Mouse (Mus musculus) spleen, postnatal 4 days (tissue): Measurements from ENCODE around the gene Abcb11.
"Not testable (repeated sequence)": the region's sequence is repeated elsewhere in the genome, so short reads cannot be mapped to it uniquely, and the experiment has no call there.

Experiments
- DNase-seq, 2 experiments: peaks; one replicate each; pipeline ENCODE4 v3.0.0; 2022; ENCODE audit warnings: low spot score in 2 of 2

Abcb11 gene

DNA sequence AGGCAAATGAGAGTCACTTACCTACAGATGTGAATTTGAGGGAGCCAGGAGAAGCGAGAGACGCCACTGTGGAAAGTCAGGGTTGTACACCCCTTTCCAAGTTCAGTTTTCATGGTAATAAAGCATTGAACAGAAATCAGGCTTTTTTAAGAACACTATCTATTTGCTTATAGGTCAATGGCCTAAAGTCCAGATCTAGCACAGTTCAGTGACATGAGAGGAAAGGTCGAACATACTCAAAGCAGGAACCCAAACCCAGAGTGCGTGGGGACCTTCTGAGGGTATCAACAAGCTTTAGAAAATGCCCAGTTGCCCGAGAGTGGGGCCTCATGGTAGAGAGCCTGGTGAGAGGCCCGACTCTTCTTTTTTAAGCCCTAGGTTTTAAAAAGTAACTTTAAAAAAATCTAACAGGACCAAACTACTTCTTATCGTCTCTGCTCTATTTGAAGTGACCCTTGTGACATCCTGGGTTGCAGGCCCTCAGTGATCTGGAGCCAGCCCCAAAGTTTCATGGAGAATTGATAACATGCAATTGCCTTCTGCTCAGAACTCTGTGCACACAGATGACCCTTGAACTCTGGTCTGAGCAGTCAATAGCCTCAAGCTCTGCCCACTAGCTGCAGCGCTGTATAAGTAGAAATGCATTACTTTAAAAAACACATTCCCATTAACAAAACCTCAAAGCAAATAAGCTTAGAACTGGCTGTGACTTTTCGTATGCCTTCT, at the start of gene Abcb11:
Abcb11 (minus strand) TSS at position 121 of the 726 bp plus-strand sequence.
- DNase-seq, result no peak

DNA sequence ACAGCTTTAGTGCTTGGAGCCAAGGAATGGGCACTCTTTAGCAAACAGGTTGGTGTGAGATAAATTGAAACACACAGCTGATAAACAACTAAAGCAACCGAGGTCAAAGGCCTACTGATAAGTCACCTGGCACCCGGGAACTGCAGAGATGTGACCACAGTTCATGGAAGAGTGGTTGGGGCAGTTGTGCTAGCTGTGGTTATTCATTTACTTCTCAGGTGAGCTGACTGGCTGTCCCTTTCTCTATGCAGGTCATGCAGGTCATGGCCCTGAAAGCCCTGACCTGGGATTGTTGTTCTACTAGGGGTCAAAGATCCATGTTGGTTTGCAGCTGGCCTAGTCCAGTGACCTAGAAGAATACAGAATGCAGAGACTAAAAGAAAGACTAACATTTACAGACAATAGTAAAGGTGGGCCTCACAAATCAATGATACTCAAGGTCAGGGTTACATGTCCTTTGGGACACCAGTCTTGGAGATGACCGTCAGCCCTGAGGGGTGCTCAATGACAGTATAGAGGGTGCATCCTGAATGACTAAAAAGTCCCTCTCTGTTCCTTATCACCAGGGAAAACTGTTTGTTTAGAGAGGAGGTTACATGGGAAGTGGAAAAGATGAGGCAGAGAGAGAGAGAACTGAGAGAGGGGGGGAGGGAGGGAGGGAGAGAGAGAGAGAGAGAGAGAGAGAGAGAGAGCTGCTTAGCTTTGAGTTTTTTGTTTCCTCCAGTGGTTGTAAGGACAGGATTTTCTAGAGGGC, 43.9 kb upstream of the Abcb11 start:
- no peak for DNase-seq

DNA sequence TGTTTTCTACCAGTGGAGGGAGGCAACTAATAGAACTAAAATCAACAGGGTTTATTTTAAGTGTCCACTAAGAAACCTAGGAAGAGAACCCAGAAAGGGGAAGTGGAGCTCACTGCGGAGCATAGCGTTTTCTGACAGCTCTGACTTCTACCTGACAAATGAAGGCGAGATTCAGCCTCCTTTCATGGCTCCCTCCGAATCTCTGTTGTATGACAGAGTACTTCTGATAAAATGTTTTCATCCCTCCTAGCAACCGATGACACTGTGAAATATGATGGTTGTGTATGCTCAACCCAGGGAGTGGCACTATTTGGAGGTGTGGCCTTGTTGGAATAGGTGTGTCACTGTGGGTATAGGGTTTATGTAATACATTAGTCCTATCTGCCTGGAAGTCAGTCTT, 40.4 kb upstream of the Abcb11 start:
- DNase-seq, result no peak

DNA sequence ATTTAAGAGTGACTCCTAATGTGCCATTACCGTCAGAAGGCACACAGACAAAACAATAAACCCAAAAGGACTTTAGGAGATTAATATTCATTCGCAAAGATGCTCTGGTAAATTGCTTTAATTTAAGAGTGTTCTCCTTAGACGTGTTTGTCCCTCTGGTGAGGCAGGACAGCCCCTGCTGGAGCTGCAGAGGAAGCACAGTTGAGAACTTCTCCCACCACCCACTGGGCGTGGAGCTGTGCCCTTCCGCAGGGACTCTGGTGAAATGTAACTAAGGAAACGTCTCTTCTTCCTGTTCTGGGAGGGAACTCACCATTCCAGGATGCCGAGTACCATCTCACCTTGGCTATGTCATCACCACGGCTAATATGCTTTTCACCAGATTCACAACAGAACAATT, 39.3 kb upstream of the Abcb11 start:
- peak in 1 of 2 experiments; percentile 20 for DNase-seq

DNA sequence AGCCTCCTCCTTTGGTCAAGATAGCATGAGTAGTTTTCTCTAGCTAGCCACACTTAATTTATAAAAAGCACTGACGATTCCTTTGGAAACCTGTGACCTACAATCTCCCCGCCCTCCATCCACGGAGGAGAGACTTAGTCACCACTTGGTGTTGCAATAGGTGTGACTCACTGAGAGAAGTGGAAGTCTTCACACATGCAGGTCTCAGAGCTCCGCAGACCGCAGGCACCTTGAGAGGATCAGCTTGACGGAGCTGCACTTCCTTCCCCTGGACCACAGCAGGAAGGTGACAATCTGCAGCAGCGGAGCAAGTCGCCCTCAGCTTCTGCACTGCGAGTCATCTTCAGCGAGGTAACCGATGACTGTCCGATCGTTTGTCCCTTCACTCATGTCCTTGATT, 37.9 kb upstream of the Abcb11 start, which contains the start of gene Dhrs9:
Dhrs9 (plus strand) TSS at position 165 of the 400 bp plus-strand sequence.
- peak; percentile 24 to 63 for DNase-seq

DNA sequence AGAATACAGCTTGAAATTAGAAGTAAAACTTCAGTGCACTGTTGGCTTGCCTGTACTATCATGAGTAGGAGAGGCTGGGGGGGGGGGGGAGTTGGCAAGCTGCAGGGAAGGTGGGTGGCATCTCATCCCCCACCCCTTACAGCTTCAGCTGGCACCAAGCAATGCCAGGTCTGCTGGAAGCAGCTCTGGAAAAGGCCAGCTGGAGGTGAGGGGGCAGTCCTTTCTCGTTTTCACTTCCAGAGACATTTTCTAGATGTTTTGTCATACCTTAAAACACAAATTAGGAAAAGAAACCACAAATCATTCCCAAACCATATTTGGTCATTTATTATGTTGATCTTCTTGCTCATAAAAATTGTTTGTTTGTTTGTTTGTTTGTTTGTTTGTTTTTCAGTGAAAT, 37.4 kb upstream of the Abcb11 start:
- DNase-seq, result no peak

DNA sequence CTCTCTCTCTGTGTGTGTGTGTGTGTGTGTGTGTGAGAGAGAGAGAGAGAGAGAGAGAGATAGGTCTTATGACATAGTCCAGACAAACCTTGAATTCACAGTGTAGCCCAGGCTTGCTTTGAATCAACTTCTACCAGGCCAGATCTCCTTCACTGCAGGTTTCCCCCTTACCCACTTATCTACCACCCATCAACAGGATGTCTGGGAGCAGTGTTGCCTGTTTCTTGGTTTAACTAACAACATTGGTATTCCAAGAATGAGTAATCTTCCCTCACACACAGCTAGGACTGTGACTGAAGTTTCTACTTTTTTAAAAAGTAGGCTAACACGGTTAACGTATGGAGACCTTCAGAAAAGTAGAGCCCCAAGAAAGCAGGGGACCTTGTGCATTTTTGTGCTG, 34.4 kb upstream of the Abcb11 start:
- DNase-seq, result no peak

DNA sequence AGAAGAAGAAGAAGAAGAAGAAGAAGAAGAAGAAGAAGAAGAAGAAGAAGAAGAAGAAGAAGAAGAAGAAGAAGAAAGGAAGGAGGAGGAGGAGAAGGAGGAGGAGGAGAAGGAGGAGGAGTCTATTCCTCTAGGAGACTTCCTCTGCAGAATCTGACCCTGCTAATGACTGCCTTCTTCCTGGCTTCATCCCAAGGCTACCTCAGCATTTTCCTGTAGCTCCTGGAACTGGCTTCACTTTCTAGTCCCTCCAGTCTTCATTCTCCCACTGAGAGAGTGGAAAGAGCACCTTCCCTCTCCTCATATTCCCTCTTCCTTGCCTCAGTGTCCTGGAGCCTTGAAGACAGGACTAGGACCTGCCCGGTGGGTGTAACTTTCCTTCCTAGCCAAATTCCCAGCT, 22.9 kb upstream of the Abcb11 start:
- DNase-seq, result no peak

DNA sequence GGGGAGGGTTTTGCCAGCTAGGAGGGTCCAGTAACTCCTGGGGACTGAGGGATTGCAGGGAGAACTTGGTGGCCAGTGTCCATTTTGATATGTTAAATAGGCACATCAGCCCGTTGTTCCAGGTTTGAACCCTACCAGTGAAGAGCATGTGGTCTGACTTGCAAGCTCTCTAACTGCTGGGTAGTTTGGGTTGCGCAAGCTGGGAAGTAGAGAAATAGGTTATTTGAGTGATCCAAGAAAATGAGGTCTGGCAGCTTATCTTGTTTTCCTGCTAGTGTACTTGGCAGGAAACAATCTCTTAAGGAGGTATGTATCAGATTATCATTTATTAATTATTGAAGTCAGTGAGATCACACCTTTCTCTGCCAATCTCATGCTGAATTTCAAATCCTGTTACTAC, 22.4 kb upstream of the Abcb11 start:
- no peak for DNase-seq

DNA sequence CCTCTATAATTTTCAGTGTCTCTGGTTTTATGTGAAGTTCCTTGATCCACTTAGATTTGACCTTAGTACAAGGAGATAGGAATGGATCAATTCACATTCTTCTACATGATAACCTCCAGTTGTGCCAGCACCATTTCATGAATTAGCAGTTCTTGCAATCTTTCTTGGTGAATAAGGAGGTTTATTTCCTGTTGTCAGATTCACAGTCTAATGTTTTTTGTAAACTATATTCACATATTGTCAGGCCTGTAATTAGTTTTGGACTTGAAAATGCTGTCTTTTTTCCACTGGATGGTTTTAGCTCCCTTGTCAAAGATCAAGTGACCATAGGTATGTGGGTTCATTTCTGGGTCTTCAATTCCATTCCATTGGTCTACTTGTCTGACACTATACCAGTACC, 13.0 kb upstream of the Abcb11 start:
- not testable (repeated sequence) for DNase-seq

DNA sequence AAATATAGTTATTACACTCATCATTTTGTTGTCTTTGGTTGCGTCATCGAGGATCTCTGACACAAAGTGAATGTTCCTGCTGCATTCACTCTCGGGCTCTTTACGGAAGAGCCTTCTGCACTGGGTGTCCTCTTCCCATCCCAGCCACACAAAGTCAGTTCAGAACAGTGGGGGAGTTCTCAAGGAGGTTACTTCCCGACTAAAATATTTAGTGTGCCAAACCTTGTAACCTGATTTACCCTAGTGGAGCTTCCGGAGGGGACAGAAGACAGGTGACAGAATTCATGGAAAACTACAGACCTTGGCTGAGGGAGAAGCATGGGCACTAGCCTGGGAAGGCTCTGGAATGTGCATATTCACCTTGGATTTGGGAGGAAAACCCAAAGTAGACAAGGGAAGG, 910 bp downstream of the Abcb11 start:
- no peak for DNase-seq

DNA sequence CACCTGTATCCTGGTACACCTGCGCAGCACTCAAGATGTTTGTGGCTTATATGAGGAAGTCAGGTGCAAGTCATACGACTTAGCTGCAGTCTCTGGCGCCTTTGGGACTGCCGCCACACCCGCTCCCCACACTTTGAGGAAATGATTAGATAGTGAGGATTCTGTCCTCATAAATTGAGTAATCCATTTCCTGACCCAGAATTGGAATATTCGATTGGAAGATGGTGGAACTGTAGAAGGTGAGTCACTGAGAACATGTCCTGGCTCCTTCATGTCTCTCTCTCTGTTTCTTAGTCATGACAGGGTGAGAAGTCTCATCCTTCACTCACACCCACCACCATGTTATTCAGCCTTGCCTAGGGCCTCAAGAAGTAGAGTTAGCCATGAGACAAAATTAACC, 10.9 kb downstream of the Abcb11 start:
- not testable (repeated sequence) for DNase-seq

DNA sequence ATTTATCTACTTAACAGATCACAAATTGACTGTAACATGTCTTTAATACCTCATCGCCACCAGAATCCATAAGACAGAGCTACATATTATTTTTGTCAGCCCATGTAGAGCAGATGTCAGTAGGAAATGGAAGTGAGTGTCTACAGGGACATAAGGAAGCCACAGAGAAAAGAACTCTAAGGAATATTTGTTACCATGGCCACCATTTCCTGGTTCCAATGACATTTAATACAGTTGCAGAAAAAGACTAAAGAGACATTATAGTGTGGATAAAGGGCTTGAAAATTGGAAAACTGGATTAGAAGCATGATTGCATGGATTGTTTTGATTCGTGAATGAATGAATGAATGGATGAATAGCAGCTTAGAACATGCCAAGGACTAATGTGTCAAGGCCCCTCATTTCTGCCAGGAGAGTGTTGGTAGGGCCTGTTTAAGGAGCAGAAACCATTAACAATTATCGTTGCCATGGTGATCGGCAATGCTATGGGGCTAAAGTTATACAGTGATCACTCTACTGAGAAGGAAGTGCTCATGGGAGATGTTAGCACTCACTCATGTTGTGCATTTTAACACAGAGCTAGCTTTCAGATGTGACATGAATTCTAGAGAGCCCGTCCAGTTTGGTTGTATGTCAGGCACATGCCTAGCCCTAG, 13.8 kb downstream of the Abcb11 start:
- no peak for DNase-seq

DNA sequence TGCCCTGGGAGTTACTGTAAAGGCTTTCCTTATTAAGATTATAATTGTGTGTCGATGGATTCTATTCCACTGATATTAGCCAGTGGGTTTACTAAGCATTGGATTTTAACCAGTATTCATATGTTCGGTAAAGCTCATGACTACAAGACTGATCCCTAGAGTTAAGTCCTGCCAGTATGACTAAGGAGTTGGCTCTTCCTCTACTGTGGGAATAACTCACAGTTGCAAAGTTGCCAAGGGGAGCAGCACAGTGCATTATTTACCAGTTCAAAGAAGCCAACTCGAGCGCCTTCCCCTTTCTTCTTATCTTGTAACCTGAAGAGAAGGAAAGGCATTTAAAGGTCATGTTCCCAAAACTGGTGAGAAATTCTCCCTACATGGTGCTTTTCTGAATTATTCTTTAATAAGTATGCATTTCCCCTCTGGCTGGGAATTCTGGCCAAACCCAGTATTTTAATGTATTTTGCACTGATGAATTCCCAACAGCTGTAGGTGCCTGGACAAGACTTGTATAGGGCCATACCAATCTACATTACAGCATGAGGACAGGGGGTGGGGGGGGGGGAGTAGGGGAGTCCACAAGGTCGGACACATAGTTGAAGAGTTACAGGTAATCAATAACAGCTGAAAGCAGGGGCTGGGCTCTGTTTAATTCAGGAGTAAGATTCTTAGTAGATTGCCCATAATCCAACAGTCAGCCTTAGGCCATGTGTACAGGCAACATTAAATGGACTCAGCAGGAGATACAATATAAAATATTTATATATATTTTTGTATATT, 17.3 kb downstream of the Abcb11 start:
- DNase-seq, result no peak

DNA sequence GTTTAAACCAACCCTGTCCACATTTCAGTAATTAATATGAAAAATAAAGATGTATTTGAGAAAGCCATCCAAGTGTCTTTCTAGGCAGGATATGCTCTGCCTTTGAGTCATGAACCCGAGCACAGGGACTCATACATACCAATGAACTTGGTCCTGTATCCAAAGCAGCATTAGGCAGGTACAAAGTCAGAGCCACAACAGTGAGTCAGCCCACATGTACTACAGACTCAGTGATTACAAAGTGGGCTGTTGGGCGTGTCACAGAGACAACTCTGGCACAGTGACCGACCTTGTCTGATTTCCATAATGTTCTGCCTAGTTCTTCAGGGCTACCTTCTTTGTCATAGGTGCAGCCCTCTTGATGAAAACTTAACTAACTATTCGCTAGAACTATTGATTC, 19.4 kb downstream of the Abcb11 start:
- no peak for DNase-seq

DNA sequence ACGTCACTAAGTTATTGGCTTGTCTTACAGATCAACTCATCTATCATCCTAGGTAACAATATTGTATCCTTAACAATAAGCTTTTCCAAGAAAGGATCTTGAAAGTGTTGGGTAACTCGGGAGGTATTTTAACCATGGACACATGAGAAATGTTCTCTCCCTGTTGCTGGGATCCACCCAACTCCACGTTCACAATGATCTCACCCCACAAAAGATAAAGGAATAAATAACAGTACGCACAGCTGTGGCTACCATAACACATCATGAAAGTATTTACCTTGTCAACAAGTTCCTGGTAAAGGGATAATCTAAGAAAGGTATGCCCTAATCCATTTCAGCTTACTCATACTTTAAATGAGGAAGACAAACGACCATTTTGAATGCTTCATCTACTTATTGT, 21.0 kb downstream of the Abcb11 start:
- DNase-seq, result no peak

DNA sequence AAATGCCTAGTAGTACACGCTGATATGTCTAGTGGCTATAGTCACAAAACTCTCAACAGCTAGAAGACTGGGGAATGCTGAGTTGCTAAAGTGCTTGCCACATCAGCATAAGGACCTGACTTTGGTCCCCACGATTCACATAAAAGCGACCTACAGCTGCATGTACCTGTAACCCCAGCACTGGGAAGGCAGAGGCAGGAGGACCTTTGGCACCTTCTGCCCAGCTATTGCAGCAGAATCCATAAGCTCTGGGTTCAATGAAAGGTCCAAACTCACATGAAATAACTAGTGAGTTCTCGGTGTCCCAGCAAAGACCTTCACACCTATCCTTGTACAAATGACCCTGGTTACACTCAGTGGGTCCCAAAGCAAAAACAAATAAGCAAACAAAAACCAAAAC, 31.1 kb downstream of the Abcb11 start:
- no peak for DNase-seq

DNA sequence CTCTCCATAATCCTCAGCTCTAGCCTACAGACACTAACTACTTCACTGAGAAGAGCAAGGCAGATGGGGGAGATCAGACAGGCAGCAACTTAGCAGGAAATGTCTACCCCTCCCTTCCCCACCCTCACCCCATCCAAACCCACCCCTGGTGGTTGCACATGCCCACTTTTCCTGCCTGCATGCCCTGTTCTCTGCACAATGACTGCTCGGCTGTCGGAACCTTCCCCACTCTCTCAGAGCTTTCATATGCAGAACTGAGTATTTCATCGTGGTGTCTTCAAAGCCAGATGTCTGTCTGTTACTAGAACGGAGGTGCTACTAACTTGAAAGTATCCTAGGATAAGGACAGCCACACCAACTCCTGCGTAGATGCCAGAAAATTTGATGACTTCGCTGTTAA, 34.3 kb downstream of the Abcb11 start:
- no peak for DNase-seq

DNA sequence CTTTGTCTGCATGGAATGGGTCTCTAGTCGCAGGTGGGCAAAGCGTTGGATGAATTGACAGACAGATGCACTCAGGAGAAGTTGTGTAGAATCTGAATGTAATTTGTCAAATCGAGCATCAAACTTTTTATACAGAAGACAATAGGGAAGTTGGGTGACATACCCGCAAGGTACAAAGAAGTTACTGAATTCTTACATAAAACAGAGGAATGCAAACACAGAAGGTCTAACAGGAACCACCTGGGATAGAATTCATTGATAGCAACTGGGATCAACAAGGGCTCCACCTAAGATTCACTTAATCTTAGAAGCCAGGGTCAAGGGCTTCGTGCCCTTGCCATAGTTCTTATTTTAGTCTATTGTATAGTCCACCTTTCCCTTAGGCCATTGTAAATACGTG, 41.8 kb downstream of the Abcb11 start:
- not testable (repeated sequence) for DNase-seq

DNA sequence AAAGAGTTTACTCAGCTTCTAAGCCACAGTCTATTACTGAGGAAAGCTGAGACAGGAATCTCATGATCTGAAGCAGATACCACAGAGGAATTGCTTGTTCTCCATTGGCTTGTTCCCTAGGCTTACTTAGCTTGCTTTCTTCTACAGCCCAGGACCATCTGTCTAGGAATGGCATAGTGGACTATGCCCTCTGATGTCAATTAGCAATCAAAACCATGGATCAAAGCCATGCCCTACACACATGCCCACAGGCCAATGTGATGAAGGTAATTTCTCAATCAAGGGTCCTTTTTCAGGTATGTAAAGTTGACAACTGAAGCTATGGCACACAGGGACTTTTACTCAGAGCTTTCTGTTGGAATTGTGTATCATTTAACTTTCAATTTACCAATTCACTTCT, 47.9 kb downstream of the Abcb11 start:
- no peak for DNase-seq

DNA sequence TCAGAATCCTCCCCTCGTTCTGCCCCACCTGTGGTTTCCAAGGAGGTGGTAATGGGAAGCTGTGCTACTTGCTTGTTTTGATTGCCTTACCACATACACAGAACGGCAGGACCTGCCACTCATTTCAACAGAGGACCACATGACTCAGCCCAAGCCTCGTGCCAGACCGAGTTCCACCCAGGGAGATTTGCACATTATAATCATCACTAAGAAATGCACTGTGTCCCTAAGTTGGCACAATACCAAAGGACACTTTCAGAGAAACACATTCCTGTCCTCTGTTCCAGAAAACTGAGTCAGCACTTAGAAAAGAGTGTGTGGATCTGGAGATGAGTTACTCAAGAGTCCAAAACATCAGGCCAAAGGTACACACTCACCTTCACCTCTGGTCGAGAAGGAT, 53.4 kb downstream of the Abcb11 start:
- DNase-seq, result no peak

DNA sequence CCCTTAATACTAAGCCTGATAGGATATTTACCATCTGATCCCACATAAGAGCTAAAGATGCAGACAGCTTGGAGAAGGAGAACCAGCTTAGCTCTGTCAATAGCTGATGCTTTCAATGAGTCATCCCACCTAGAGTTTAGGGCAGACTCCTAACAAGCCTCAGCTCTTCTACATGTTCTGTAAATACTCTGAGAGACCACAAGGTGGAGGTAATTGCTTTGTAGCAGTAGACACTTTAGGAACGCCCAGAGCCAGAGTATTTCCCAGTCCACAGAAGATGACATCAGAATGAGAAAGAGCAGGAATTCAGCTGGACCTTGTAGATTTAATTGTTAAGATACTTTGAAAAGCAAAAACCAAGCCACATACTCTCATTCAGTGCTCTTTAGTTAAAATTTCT, 66.5 kb downstream of the Abcb11 start:
- DNase-seq, result no peak
